Mouse (Mus musculus): ENCODE measurements around the gene Dbn1. TPM values are rescaled to one million over a fixed set of nuclear protein-coding genes. Genes with fewer than 3 reads are reported as not detected.

Dbn1 gene
- polyA plus RNA-seq, 1 experiment: 0.62 TPM

DNA sequence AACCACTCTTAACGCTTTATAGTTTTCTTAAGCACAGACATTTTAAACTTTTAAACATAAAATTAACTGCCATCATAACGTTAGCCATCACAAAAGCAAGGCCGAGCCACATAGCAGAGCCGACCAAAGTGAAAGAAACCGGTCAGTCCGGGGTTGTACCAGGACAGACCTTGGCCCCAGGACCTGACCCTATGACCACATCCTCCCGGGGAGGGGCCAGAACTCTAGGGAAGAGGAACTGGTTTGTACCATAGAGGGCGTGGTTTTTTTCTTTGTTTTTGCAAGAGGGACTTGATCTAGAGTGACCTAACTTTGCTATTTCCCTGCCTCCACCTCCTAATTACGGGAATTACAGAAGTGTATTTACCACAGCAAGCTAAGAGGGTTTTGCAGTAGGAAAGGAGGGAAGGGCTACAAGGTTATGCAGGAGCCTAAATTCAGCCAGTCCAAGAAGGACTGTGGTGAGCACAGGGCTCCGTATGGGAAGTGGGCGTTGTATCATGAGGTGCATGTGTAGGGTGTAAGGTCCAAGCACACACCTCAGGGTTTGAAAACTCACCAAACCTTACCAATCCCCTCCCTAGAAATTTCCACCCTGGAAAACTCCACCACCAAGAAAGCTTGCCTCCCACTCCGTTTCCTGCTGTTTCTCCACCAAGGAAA, 58.6 kb downstream of the Dbn1 start:
- H3K4me1 ChIP-seq (ENCODE audit: control insufficient read depth, insufficient read depth, low read length): peaks cover 39% of the 10 kb centered on the region
- no peak for TF ChIP-seq POLR2A (IDR thresholded peaks at IDR 0.05; ENCODE audit: borderline replicate concordance, low read depth, low read length)
- no peak for TF ChIP-seq CTCF (IDR thresholded peaks at IDR 0.05; ENCODE audit: low read depth, low read length)
- H3K4me3 ChIP-seq (ENCODE audit: insufficient read depth, low read length): peak overlapping the region; percentile 7
- peak overlapping the region; percentile 75 for H3K27ac ChIP-seq (ENCODE audit: insufficient read depth, low read depth, low read length)

DNA sequence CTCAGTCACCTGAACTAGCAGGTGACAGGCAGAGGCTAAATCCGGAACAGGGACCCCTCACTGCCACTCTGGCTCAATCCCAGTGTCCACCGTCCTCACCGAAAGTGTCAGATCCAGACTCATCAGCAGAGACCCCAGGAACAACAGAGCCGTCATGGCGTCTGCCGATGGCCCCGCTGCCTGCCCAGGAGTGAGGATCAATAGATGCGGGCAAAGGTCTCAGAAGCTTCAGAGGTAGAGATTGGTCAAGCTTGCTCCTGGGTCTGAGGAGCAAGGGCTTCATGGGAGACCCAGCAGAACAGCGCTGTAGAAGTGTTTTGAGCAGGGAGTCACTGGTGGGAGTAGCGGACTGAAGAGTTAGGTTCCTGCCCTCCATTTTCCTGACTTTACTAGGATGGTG, 61.3 kb downstream of the Dbn1 start, which contains the start of gene F12:
F12 (minus strand) TSS at position 181 of the 400 bp plus-strand sequence.
- peaks cover 23% of the 10 kb centered on the region for H3K4me1 ChIP-seq (ENCODE audit: control insufficient read depth, insufficient read depth, low read length)
- no peak within 1 kb of the TSS for H3K4me3 ChIP-seq (ENCODE audit: insufficient read depth, low read length)
- no peak within 1 kb of the TSS for H3K27ac ChIP-seq (ENCODE audit: insufficient read depth, low read depth, low read length)
- TF ChIP-seq CTCF (IDR thresholded peaks at IDR 0.05; ENCODE audit: low read depth, low read length): no peak
- TF ChIP-seq POLR2A (IDR thresholded peaks at IDR 0.05; ENCODE audit: borderline replicate concordance, low read depth, low read length): no peak

Other genes with a start within 250 kb of the Dbn1 start
- gene Prelid1, start 167.6 kb downstream of the Dbn1 start, polyA plus RNA-seq (2012; ENCODE audit: insufficient read depth, insufficient read length, missing spikeins): 283 TPM in 2 replicates
- 75.6 and 91.3 TPM in 2 replicates for gene Rab24, start 166.2 kb downstream of the Dbn1 start, polyA plus RNA-seq (2012; ENCODE audit: insufficient read depth, insufficient read length, missing spikeins)
- 8.6 and 8.8 TPM in 2 replicates for gene Mxd3, start 158.3 kb downstream of the Dbn1 start, polyA plus RNA-seq (2012; ENCODE audit: insufficient read depth, insufficient read length, missing spikeins)
- 94.1 and 94.6 TPM in 2 replicates for gene Lman2, start 125.3 kb downstream of the Dbn1 start, polyA plus RNA-seq (2012; ENCODE audit: insufficient read depth, insufficient read length, missing spikeins)
- 34.7 and 39.1 TPM in 2 replicates for gene Rgs14, start 118.4 kb downstream of the Dbn1 start, polyA plus RNA-seq (2012; ENCODE audit: insufficient read depth, insufficient read length, missing spikeins)
- gene Slc34a1, start 89.9 kb downstream of the Dbn1 start, polyA plus RNA-seq (2012; ENCODE audit: insufficient read depth, insufficient read length, missing spikeins): not detected in 2 replicates
- not detected in 2 replicates for gene Pfn3, start 72.9 kb downstream of the Dbn1 start, polyA plus RNA-seq (2012; ENCODE audit: insufficient read depth, insufficient read length, missing spikeins)
- gene F12, start 61.3 kb downstream of the Dbn1 start, polyA plus RNA-seq (2012; ENCODE audit: insufficient read depth, insufficient read length, missing spikeins): not detected in 2 replicates
- gene Grk6, start 43.0 kb downstream of the Dbn1 start, polyA plus RNA-seq (2012; ENCODE audit: insufficient read depth, insufficient read length, missing spikeins): 42.1 and 43.0 TPM in 2 replicates
- gene Prr7, start 23.8 kb downstream of the Dbn1 start, polyA plus RNA-seq (2012; ENCODE audit: insufficient read depth, insufficient read length, missing spikeins): not detected in 2 replicates
- 6.0 TPM in 2 replicates for gene Pdlim7, start 25.6 kb upstream of the Dbn1 start, polyA plus RNA-seq (2012; ENCODE audit: insufficient read depth, insufficient read length, missing spikeins)
- gene Dok3, start 41.2 kb upstream of the Dbn1 start, polyA plus RNA-seq (2012; ENCODE audit: insufficient read depth, insufficient read length, missing spikeins): 87.8 and 94.2 TPM in 2 replicates
- gene Ddx41, start 48.5 kb upstream of the Dbn1 start, polyA plus RNA-seq (2012; ENCODE audit: insufficient read depth, insufficient read length, missing spikeins): 39.1 and 39.8 TPM in 2 replicates
- gene Fam193b, start 83.0 kb upstream of the Dbn1 start, polyA plus RNA-seq (2012; ENCODE audit: insufficient read depth, insufficient read length, missing spikeins): 45.6 and 47.6 TPM in 2 replicates
- 90.3 and 94.9 TPM in 2 replicates for gene Tmed9, start 85.6 kb upstream of the Dbn1 start, polyA plus RNA-seq (2012; ENCODE audit: insufficient read depth, insufficient read length, missing spikeins)
- gene B4galt7, start 111.8 kb upstream of the Dbn1 start, polyA plus RNA-seq (2012; ENCODE audit: insufficient read depth, insufficient read length, missing spikeins): 25.2 and 27.5 TPM in 2 replicates
- 44.9 and 45.8 TPM in 2 replicates for gene Caml, start 134.9 kb upstream of the Dbn1 start, polyA plus RNA-seq (2012; ENCODE audit: insufficient read depth, insufficient read length, missing spikeins)
- gene Ddx46, start 146.9 kb upstream of the Dbn1 start, polyA plus RNA-seq (2012; ENCODE audit: insufficient read depth, insufficient read length, missing spikeins): 53.3 and 59.2 TPM in 2 replicates
- 46.8 and 50.4 TPM in 2 replicates for gene B230219D22Rik, start 205.0 kb upstream of the Dbn1 start, polyA plus RNA-seq (2012; ENCODE audit: insufficient read depth, insufficient read length, missing spikeins)
- 51.5 and 54.5 TPM in 2 replicates for gene Txndc15, start 226.5 kb upstream of the Dbn1 start, polyA plus RNA-seq (2012; ENCODE audit: insufficient read depth, insufficient read length, missing spikeins)
- 55.0 and 57.0 TPM in 2 replicates for gene Pcbd2, start 239.3 kb upstream of the Dbn1 start, polyA plus RNA-seq (2012; ENCODE audit: insufficient read depth, insufficient read length, missing spikeins)

Data from bone marrow macrophage, adult 2 months (primary cell).